Mouse (Mus musculus) adrenal gland, adult 10 weeks (tissue): ENCODE data around the gene Olfr815. TPM values are rescaled to one million over a fixed set of nuclear protein-coding genes. Genes with fewer than 3 reads are reported as not detected.

Experiments used
- polyA plus RNA-seq: library from polyadenylated mRNA; stranded (reverse); fragments of 350-450 nt; fragmentation: Illumina TruSeq; extraction: RNeasy Lipid Tissue Mini Kit (QIAGEN cat#74804); gene quantifications from one replicate; pipeline ENCODE4 v1.2.3, GENCODE M21; 2014; ENCODE audit warnings: low read depth, low replicate concordance

Olfr815 gene
- polyA plus RNA-seq: not detected

GRCm38 (mm10) chr10:129905767-129906166, at the start of gene Olfr815:
Olfr815 (minus strand) TSS chr10:129905867.

DNA sequence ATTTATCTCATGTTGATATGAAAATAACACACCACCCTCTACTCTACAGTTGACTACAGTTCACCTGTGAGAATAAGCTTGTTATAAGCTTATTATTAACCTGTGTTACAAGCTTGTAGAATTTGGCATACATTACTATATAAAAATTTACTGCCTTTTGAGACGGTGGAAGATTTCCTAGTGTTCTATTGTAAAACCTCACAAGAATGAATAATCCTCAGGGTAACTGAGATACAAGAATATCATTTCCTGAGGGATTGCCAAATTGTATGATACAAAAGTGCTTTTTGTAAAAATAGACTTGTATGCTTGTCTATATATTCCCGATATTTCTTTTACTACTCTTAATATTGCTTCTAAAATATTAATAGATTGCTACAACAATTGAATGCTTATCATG, 43.3 kb upstream of the Olfr815 start, which contains the start of gene Olfr818:
Gene Olfr818, minus strand, starts transcription at position 101 of the 400 bp plus-strand sequence.

DNA sequence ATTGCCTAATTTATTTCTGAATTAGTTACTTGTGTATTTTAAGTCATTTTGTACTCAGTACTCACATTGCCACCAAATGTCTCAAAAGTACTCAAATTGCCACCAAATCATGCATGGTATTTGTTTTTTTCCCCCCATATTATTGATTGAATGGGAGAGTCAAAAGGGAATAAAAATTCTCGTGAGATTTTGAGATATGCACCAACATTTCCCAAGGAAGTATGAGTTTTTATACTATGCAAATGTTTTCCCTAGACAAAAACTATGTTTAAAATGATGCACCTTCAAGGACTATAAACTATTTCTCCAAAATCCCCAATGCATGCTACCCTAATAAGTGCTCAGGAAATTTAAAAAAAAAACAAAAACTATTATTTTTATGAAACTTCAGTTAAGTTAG, 9.8 kb upstream of the Olfr815 start, which contains the start of gene Olfr816:
Gene Olfr816, minus strand, starts transcription at position 101 of the 400 bp plus-strand sequence.

GRCm38 (mm10) chr10:129879751-129880150, 25.9 kb downstream of the Olfr815 start, which contains the start of gene Olfr814:
Olfr814 (minus strand) TSS chr10:129879851.

GRCm38 (mm10) chr10:129855067-129855466, 50.6 kb downstream of the Olfr815 start, which contains the start of gene Olfr813:
Olfr813 (plus strand) TSS chr10:129855367.

Other genes starting within 250 kb of the Olfr815 start
- gene Olfr800, start 248.2 kb downstream of the Olfr815 start, polyA plus RNA-seq: not detected
- gene Olfr801, start 232.0 kb downstream of the Olfr815 start, polyA plus RNA-seq: not detected
- gene Olfr802, start 217.7 kb downstream of the Olfr815 start, polyA plus RNA-seq: not detected
- not detected for gene Olfr803, start 211.6 kb downstream of the Olfr815 start, polyA plus RNA-seq
- not detected for gene Olfr804, start 202.7 kb downstream of the Olfr815 start, polyA plus RNA-seq
- gene Olfr805, start 176.5 kb downstream of the Olfr815 start, polyA plus RNA-seq: not detected
- gene Olfr806, start 163.9 kb downstream of the Olfr815 start, polyA plus RNA-seq: not detected
- gene Olfr807, start 148.1 kb downstream of the Olfr815 start, polyA plus RNA-seq: not detected
- gene Olfr808, start 140.4 kb downstream of the Olfr815 start, polyA plus RNA-seq: not detected
- gene Olfr809, start 131.2 kb downstream of the Olfr815 start, polyA plus RNA-seq: not detected
- not detected for gene Olfr810, start 111.0 kb downstream of the Olfr815 start, polyA plus RNA-seq
- gene Olfr811, start 101.5 kb downstream of the Olfr815 start, polyA plus RNA-seq: not detected
- gene Olfr812, start 59.8 kb downstream of the Olfr815 start, polyA plus RNA-seq: not detected
- gene Olfr813, start 50.5 kb downstream of the Olfr815 start, polyA plus RNA-seq: not detected
- gene Olfr814, start 26.0 kb downstream of the Olfr815 start, polyA plus RNA-seq: not detected
- gene Olfr816, start 9.7 kb upstream of the Olfr815 start, polyA plus RNA-seq: not detected
- not detected for gene Olfr818, start 43.2 kb upstream of the Olfr815 start, polyA plus RNA-seq
- gene Olfr819, start 61.4 kb upstream of the Olfr815 start, polyA plus RNA-seq: not detected
- not detected for gene Olfr247, start 70.3 kb upstream of the Olfr815 start, polyA plus RNA-seq
- not detected for gene Gm10310, start 79.2 kb upstream of the Olfr815 start, polyA plus RNA-seq
- gene Olfr820, start 106.8 kb upstream of the Olfr815 start, polyA plus RNA-seq: not detected
- not detected for gene Olfr821, start 124.5 kb upstream of the Olfr815 start, polyA plus RNA-seq
- gene Olfr822, start 165.3 kb upstream of the Olfr815 start, polyA plus RNA-seq: not detected
- gene Olfr823, start 209.5 kb upstream of the Olfr815 start, polyA plus RNA-seq: not detected
- not detected for gene Olfr824, start 224.1 kb upstream of the Olfr815 start, polyA plus RNA-seq